Mouse (Mus musculus): Measurements from ENCODE around the gene Tsc22d3. TPM values are rescaled to one million over a fixed set of nuclear protein-coding genes. Genes with fewer than 3 reads are reported as not detected.

Tsc22d3 gene
- 100 to 1,000 TPM; 256 to 263 TPM for total RNA-seq (2021)
- long read RNA-seq, experiment 1, transcript Tsc22d3-201 (3 exons, 1,974 nt): major isoform, 274 of 483 reads
- long read RNA-seq, experiment 1, transcript Tsc22d3-203 (4 exons, 1,552 nt): minor isoform, 5 of 483 reads
- long read RNA-seq, experiment 1, transcript Tsc22d3-202 (3 exons, 1,790 nt): minor isoform, 53 of 483 reads
- long read RNA-seq, experiment 1, partial matches to known transcripts: 20 of 483 reads
- long read RNA-seq, experiment 1, other reads (novel, unspliced or antisense): 130 of 483 reads
- long read RNA-seq, experiment 2, transcript Tsc22d3-202 (3 exons, 1,790 nt): minor isoform, 32 of 209 reads
- long read RNA-seq, experiment 2, transcript Tsc22d3-201 (3 exons, 1,974 nt): major isoform, 72 of 209 reads
- long read RNA-seq, experiment 2, partial matches to known transcripts: 12 of 209 reads
- long read RNA-seq, experiment 2, other reads (novel, unspliced or antisense): 88 of 209 reads

DNA sequence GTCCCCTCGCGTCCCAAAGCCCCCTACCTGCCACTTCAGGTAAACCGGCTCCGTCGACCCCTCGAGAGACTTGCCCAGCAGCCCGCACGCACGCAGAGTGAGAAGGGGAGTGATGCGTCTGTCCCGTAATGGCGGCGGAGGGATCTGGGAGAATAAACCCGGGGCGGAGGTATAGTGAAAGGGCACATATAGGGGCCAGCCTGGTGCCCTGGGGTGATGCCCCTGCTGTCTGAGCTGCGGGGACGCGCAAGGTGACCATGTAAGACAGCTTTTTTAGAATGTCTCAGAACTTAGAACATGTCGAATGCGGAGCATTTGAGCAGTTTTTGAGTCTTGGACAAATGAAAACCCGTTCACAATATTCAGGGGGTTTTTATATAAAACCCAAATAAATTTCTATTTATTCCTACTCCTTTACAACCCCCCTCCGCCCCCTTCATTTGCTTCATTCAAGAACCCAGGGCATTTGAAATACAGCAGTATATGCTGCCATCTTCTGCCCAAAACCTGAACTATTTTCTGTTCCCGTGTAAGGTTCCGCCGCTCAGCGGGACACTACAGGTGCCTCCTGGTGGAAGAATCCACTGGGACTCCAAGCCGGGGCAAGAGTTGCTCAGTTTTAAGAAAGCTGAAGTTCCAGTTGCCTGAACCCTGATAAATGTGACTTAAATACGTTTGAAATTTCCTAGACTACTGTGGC is at the start of gene Tsc22d3:
TSS of gene Tsc22d3 (minus strand) at position 250 of the 700 bp plus-strand sequence.
- intact Hi-C loops (cut with DNase I): loop anchor here (2.0 to 5.0 kb wide), 4 partner anchors 62 to 123 kb away; partner anchors contain the start of gene Mid2
- DNase-seq: peak; percentile 58 to 67

GRCm38 (mm10) chrX:140639592-140639991 is 39.1 kb upstream of the Tsc22d3 start:
- DNase-seq: no peak
- intact Hi-C loops (cut with DNase I): no loop called here

GRCm38 (mm10) chrX:140638028-140638427 is 37.6 kb upstream of the Tsc22d3 start:
- intact Hi-C loops (cut with DNase I): no loop called here
- DNase-seq: no peak

GRCm38 (mm10) chrX:140624875-140625594 is 24.6 kb upstream of the Tsc22d3 start:
- intact Hi-C loops (cut with DNase I): no loop called here
- no peak for DNase-seq

- no peak for DNase-seq
- intact Hi-C loops (cut with DNase I): no loop called here
Measured at GRCm38 (mm10) chrX:140609938-140610337, 9.5 kb upstream of the Tsc22d3 start.

DNA sequence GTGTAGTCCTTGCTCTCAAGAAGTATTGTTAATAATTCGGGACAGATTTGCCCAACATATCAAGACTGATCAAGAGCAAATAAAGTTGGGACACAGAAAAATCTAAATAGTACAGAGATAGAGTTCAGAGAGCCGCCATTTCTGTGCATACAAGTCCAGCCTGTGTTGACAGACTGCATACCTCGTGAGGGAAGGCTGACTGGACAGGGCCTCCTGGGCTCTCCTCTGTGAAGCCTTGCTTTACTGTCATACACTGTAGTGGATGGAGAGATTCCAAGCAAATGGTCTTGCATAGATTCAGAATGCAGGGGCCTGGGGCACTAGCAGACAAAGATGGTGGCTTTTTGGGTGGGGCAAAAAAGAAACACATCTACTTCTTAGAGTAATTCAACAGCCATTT is 1.4 kb upstream of the Tsc22d3 start:
- DNase-seq: no peak
- intact Hi-C loops (cut with DNase I): loop anchor here (2.0 to 5.0 kb wide), 4 partner anchors 60 to 125 kb away; partner anchors contain the start of gene Mid2

DNA sequence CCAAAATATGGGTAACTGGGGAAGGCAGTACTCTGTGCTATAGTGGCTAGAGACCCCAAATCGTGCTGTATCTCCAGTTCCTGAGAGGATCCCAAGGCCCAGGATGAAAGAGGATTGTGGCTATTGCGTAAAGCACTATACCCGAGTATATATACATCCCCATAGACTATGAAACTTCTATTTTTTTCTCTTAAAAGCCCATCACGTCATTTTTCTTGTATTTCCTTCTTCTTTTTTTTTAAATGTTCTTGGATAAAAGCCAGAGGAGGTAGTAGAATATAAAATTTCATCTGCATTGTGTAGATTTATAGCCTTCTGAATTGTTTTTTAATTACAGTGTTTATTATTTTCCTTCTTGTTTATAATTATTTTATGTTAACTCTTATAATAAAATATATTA is 852 bp upstream of the Tsc22d3 start:
- DNase-seq: no peak
- intact Hi-C loops (cut with DNase I): loop anchor here (2.0 to 5.0 kb wide), 4 partner anchors 61 to 124 kb away; partner anchors contain the start of gene Mid2

DNA sequence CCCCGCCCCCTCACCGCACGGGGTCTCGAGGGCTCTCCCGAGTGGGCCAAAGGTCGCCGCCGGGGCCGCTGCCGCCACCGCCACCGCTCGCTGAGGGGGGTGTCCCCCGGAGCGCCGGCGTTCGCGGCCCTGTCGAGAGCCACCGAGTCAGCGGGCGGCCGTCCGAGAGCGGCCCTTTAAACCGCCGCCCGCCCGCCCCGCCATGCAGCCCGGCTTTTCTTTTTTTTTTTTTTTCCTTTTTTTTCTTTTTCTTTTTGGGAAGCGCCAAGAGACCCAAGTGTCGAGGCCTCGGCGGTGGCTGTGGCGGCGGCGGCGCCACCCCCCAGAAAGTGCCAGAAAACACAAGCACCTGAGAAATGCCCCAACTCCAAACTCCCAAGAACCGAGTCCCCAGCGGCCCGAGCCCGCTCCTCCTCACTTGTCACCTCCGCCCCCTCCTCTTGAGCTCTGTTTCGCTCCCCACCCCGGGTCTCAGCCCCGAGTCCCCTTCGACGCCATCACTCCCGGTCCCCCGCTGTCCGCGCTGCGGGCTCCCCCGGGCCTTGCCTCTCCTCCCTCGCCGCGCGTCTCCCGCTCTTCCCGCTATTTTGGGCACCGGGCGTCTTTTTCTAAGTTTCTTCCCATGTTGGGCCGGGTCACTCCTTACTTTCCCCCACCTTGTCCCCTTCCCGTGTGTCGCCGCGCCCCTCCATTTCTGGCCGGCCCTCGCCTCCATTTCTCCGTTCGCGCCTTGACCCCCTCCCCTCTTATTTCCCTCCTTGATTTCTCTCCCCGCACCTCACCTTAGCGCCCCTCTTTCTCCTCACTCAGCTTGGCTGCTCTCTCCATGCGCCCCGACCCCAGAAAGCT is 674 bp downstream of the Tsc22d3 start:
- DNase-seq: peak; percentile 22 to 27
- intact Hi-C loops (cut with DNase I): loop anchor here (2.0 to 5.0 kb wide), 4 partner anchors 63 to 123 kb away; partner anchors contain the start of gene Mid2

DNA sequence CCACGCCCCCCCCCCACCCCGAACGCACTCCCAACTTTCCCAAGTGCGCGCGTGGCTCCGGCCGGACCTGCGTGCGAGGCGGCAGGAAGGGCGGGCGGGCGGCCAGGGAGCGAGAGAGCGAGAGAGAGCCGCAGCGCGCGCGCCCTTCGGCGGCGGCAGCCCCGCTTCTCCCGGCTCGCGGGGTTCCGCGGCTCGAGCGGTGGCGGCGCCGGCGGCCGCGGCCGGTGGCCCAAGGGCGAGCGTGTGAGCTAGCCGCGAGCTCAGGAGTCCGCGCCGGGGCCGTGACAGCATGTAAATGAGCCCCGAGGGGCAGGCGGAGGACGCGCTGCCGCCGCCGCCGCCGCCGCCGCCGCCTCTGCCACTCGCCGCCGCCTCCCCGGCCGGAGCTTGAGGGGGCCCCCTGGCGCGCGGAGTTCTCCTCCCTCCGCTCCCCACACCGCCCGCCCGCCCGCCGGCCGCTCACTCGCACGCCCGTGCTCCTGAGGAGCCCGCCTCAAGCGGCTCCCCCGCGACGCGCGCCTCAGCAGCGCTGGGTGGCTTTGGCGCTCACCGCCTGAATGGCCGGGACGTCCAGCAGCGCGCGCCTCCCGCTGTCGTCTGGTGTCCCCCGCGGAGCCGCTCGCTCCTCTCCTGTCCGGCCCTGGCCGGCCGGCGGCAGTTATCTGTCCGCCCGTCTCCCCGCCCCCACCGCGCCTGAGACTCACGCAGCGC is 1.5 kb downstream of the Tsc22d3 start:
- peak; percentile 72 to 80 for DNase-seq
- intact Hi-C loops (cut with DNase I): loop anchor here (1.0 kb wide), 1 partner anchor 56 kb away; no protein-coding TSS in a partner anchor

GRCm38 (mm10) chrX:140598194-140598849 is 2.1 kb downstream of the Tsc22d3 start:
- intact Hi-C loops (cut with DNase I): loop anchor here (1.0 kb wide), 1 partner anchor 55 kb away; no protein-coding TSS in a partner anchor
- peak; percentile 8 to 19 for DNase-seq

DNA sequence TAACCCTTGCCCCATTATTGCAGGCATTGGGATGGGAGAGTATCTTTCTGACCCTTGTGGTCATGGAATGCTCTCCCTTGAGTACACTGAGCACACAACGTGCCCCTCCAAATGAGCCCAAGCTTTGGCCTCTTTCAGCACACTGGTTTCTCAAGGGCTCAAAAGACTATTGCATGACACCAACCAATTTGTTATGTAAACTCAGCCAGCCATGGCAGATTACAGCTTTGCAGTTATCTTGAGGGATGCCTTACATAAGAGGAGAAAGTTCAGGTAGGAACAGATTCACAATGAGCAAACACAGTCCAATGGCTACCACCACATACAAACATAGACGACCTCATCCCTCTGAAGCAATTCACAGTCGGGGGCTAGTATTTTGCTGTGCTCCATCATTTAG is 9.3 kb downstream of the Tsc22d3 start:
- intact Hi-C loops (cut with DNase I): no loop called here
- no peak for DNase-seq

GRCm38 (mm10) chrX:140590142-140590541 is 10.3 kb downstream of the Tsc22d3 start:
- intact Hi-C loops (cut with DNase I): no loop called here
- DNase-seq: no peak

DNA sequence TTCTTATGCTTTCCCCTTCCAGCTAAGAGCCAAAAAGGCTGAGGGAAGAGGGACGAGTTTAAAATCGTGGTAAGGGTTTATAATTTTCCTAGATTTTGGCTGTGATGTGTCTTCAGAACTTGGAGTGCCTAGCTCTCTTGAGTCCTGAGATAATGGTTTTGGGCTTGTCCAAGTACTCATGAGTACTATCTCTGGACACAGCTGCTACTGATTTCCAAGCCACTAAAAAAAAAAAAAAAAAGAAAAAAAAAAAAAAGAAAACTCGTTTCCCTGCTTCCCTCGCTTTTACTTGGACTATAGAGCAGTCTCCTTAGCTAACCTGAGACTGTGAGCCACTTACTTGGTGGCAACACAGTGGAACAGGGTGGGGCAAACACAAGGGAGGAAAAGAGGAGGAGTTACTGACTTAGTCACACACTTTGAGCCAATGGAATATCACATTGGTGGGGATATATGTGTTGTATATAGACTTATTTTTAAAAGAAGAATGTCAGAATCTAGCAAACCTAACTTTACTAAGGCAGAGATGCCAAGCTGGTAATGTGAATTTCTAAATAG is 11.2 kb downstream of the Tsc22d3 start:
- intact Hi-C loops (cut with DNase I): no loop called here
- DNase-seq: no peak

- intact Hi-C loops (cut with DNase I): no loop called here
Measured at GRCm38 (mm10) chrX:140588534-140588933, 11.9 kb downstream of the Tsc22d3 start.

DNA sequence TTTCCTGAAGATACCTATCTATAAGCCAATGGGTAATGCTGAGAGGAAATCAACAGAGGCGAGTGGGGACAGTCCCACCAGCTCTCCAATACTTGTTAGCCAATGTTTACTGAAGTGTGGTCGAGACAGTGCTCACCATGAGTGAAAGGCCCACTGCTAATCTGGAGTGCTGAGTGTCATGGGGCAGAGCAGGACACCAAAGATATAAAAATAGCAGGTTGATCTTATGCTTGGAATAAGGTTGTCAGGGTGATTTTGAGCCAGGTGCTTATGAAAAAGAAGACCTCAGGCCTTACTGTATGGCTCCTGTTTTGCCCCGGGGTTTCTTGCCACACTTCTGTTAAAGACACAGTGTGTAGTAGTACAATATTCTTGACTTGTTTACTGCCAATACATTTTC is 20.0 kb downstream of the Tsc22d3 start:
- DNase-seq: no peak
- intact Hi-C loops (cut with DNase I): no loop called here

More at GRCm38 (mm10) chrX:140588534-140588933, 11.9 kb downstream of the Tsc22d3 start:
- no peak for DNase-seq

DNA sequence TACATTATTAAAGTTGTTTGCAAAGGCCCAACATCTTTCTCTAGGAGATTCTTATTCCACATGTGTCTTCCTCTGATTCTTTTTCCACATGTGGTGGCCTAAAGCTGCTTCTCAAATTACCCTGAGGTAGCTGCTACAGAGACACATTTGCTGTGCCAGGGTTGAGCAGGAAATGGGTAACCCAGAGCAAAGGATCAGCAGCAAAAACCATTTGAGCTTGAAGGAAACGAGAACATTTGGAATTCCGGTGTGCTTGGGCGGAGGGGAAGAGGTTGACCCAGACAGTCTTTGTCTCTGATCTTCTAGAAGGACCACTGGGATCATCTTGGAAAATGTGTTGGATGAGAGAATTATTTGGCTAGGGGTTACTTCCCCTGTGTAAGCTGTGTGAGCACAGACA is 24.8 kb downstream of the Tsc22d3 start:
- intact Hi-C loops (cut with DNase I): no loop called here
- DNase-seq: no peak

DNA sequence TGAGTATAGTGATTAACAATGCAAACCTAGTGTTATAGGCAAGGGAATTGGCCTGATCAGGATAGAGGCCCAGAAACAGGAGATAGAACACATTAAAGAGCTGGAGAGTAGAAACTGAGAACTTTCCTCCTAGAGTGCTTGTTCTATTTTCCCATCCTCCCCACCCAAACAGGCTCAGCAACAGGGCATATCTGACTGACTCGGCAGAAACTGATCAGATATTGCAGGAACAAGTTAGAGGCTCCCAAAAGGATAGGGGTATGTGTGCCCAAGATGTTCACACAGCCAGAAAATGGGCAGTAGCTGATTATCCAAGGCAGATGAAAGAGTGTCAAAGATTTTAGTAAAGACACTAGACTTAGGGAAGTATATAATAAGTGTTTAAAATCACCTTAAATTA is 25.3 kb downstream of the Tsc22d3 start:
- intact Hi-C loops (cut with DNase I): no loop called here
- DNase-seq: no peak

- no peak for DNase-seq
- intact Hi-C loops (cut with DNase I): no loop called here
Measured at GRCm38 (mm10) chrX:140572702-140573338, 27.6 kb downstream of the Tsc22d3 start.

Data from heart, postnatal 14 days (tissue).